Mouse (Mus musculus) megakaryocyte, embryonic 14.5 days (primary cell): ENCODE data around the gene Mcrip2. TPM values are rescaled to one million over a fixed set of nuclear protein-coding genes. Genes with fewer than 3 reads are reported as not detected.

ENCODE experiments used
- H3K27me3 ChIP-seq: replicated peaks from 2 replicates; pipeline ENCODE3; 2012; ENCODE audit warnings: inconsistent platforms
- H3K36me3 ChIP-seq: replicated peaks from 2 replicates; pipeline ENCODE3; 2012; ENCODE audit warnings: low read length, inconsistent platforms, mixed read lengths
- H3K4me1 ChIP-seq: 2 replicates; pipeline ENCODE4 v1.6.1; 2012; ENCODE audit warnings: inconsistent platforms
- H3K4me3 ChIP-seq: replicated peaks from 2 replicates; pipeline ENCODE3; 2012; ENCODE audit warnings: moderate library complexity, mild to moderate bottlenecking, inconsistent platforms
- H3K9me3 ChIP-seq: 2 replicates; pipeline ENCODE4 v1.6.1; 2012; ENCODE audit warnings: inconsistent platforms
- FLI1 ChIP-seq: IDR thresholded peaks from 2 replicates; pipeline ENCODE4 v1.6.1; 2012; ENCODE audit warnings: low read length, inconsistent platforms, mixed read lengths
- GATA1 ChIP-seq: IDR thresholded peaks from 3 replicates; pipeline ENCODE4 v1.6.1; 2012; ENCODE audit warnings: mixed read lengths, low read length, inconsistent platforms, borderline replicate concordance
- polyA plus RNA-seq: library from polyadenylated mRNA; stranded (reverse); fragments of >175 nt; gene quantifications from 2 replicates; pipeline ENCODE4 v1.2.3, GENCODE M21; 2012; ENCODE audit warnings: low replicate concordance; ENCODE audit not compliant: insufficient read depth

The Mcrip2 gene
- polyA plus RNA-seq, 1 experiment, result 77.6 TPM

DNA sequence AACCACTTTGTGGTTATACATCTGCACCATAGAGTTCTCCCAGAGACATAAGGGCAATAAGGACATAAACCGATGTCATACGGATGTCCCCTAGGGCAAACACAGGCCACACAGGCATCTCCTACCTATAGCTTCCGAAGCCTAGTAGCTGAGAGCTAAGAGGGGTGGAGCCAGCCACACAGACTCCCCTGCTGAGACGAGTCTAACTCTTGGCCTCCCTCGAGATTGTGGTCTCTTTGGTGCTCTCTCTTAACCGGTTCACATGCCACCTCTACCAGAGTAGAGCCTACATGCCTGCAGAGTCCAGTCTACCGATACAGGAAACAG, 1.1 kb downstream of the Mcrip2 start:
- no peaks in the 10 kb centered on the region for H3K9me3 ChIP-seq
- peaks cover 24% of the 10 kb centered on the region for H3K36me3 ChIP-seq
- H3K4me1 ChIP-seq, result peaks cover 69% of the 10 kb centered on the region
- TF ChIP-seq GATA1 (no peak), FLI1 (no peak)
- H3K4me3 ChIP-seq, result peak overlapping the region; percentile 94
- H3K27me3 ChIP-seq, result no peaks in the 10 kb centered on the region

DNA sequence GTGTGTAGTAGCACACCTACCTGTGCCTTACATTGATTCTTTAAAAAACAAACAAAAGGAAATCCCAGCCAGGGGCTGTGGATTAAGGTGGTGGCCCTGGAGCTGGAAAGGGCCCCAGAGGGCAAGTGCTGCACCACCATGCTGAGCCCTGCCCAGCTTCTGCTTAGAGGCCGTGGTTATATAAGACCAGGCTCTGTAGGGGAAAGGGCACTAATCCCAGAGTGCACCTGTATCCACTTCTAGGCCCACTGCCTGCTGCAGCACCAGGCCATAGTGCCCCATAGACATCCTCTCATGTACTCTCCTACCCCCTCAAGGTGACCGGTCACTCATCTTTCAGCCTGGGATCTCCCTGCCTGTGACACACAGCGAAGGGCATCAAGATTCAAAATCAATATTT, 2.4 kb downstream of the Mcrip2 start:
- peak overlapping the region; percentile 3 for H3K4me3 ChIP-seq
- no peaks in the 10 kb centered on the region for H3K9me3 ChIP-seq
- peaks cover 70% of the 10 kb centered on the region for H3K4me1 ChIP-seq
- TF ChIP-seq GATA1 (no peak), FLI1 (no peak)
- peaks cover 24% of the 10 kb centered on the region for H3K36me3 ChIP-seq
- no peaks in the 10 kb centered on the region for H3K27me3 ChIP-seq

DNA sequence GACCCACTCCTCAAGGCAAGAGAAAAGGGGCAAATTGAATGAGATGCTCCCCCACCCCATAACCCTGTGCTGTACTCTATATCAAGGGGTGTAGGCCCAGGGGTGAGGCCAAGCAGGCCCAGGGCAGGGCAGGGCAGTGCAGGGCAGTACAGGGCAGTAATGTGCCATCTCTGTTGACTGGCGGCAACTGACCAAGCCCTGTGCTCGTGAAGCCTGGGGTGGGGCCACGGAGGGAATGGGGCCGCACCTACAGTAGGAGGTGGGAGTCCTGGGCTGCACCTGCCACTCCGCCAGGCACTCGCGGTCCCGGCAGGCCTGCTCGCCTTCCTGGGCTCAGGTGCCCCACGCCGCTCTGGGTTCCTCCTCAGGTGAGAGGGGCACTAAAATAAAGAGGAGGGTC, 3.3 kb downstream of the Mcrip2 start:
- Histone ChIP-seq H3K4me3 (no peak overlapping the region), H3K36me3 (peaks cover 24% of the 10 kb centered on the region), H3K9me3 (no peaks in the 10 kb centered on the region), H3K27me3 (no peaks in the 10 kb centered on the region), H3K4me1 (peaks cover 79% of the 10 kb centered on the region)
- TF ChIP-seq FLI1 (no peak), GATA1 (no peak)

GRCm38 (mm10) chr17:25864311-25864710, 4.3 kb downstream of the Mcrip2 start:
- peaks cover 88% of the 10 kb centered on the region for H3K4me1 ChIP-seq
- no peak for TF ChIP-seq GATA1
- no peak for TF ChIP-seq FLI1
- H3K27me3 ChIP-seq, result no peaks in the 10 kb centered on the region
- no peaks in the 10 kb centered on the region for H3K9me3 ChIP-seq
- H3K36me3 ChIP-seq, result peaks cover 25% of the 10 kb centered on the region
- no peak overlapping the region for H3K4me3 ChIP-seq

GRCm38 (mm10) chr17:25863681-25864080, 4.9 kb downstream of the Mcrip2 start:
- H3K4me3 ChIP-seq, result no peak overlapping the region
- no peaks in the 10 kb centered on the region for H3K27me3 ChIP-seq
- peaks cover 87% of the 10 kb centered on the region for H3K4me1 ChIP-seq
- no peak for TF ChIP-seq GATA1
- TF ChIP-seq FLI1, result no peak
- peaks cover 30% of the 10 kb centered on the region for H3K36me3 ChIP-seq
- no peaks in the 10 kb centered on the region for H3K9me3 ChIP-seq

DNA sequence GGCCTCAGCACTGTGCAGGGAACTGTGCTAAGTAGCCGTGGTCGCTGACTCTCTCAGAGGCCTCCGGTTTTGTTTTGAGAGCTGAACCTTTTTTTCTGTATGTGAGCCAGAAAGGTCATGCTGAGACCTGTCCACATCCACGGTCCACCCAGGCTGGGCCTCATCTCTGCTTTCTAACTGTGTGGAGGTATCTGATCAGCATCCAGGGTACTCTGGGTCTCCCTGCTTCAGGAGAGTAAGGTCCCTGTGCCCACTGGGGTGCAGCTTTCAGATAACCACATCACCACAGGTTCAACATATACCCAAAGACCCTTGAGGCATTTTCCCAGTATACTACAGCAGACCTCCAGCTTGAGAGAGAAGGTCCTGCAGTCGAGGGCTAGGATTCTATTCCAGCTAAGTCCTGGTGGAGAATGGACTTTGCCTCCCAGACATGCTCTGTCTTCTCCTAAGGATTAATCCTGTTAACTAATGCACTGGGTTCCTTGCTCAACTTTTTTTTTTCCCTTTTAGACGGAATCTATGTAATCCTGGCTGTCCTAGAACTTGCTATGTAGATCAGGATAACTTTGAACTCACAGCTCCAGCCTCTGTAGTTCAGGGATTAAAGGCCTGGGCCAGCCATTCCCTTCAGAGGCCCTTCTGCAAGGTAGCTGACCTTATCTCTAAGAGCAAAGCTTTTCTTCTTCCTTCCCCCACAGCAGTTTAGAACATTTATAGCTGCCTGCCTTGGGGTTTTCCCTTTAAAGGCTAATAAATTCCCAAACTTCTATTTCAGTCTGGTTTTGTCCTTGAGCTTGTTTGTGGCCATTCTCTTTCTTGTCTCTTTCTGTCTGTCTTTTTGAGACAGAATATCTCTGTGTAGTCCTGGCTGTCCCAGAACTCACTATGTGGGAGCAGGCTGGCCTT, 6.6 kb downstream of the Mcrip2 start:
- no peaks in the 10 kb centered on the region for H3K9me3 ChIP-seq
- H3K27me3 ChIP-seq, result no peaks in the 10 kb centered on the region
- TF ChIP-seq GATA1 (no peak), FLI1 (no peak)
- peaks cover 34% of the 10 kb centered on the region for H3K36me3 ChIP-seq
- peak overlapping the region; percentile 97 for H3K4me3 ChIP-seq
- H3K4me1 ChIP-seq, result peaks cover 72% of the 10 kb centered on the region

- Histone ChIP-seq H3K36me3 (peaks cover 36% of the 10 kb centered on the region), H3K4me3 (peak within 1 kb of the TSS; percentile 97), H3K9me3 (no peaks in the 10 kb centered on the region), H3K27me3 (no peaks in the 10 kb centered on the region), H3K4me1 (peaks cover 65% of the 10 kb centered on the region)
- TF ChIP-seq GATA1 (no peak), FLI1 (no peak)
Observed at GRCm38 (mm10) chr17:25860832-25861703, 7.5 kb downstream of the Mcrip2 start, which contains the start of gene Wdr90. Gene Wdr90 (minus strand): TSS chr17:25861501.

GRCm38 (mm10) chr17:25860229-25860628, 8.3 kb downstream of the Mcrip2 start:
- no peaks in the 10 kb centered on the region for H3K27me3 ChIP-seq
- peaks cover 60% of the 10 kb centered on the region for H3K4me1 ChIP-seq
- peak overlapping the region; percentile 97 for H3K4me3 ChIP-seq
- TF ChIP-seq GATA1 (no peak), FLI1 (no peak)
- H3K9me3 ChIP-seq, result no peaks in the 10 kb centered on the region
- peaks cover 39% of the 10 kb centered on the region for H3K36me3 ChIP-seq

- H3K4me3 ChIP-seq, result peak within 1 kb of the TSS; percentile 99
- TF ChIP-seq FLI1 (peak; percentile 78; the same call in 1 of the 2 replicates), GATA1 (no peak)
- peaks cover 64% of the 10 kb centered on the region for H3K4me1 ChIP-seq
- H3K27me3 ChIP-seq, result no peaks in the 10 kb centered on the region
- H3K36me3 ChIP-seq, result peaks cover 82% of the 10 kb centered on the region
- no peaks in the 10 kb centered on the region for H3K9me3 ChIP-seq
Observed at GRCm38 (mm10) chr17:25844396-25844901, 24.1 kb downstream of the Mcrip2 start, which contains the start of gene Rhot2. Gene Rhot2 (minus strand): TSS chr17:25844851.
